Mouse (Mus musculus) adrenal gland, adult 8-10 months (tissue): ENCODE measurements around the gene Tbx5. TPM values are rescaled to one million over a fixed set of nuclear protein-coding genes. Genes with fewer than 3 reads are reported as not detected.

ENCODE experiments used
- total RNA-seq, 4 experiments: library from RNA; stranded (reverse); gene quantifications; 2 replicates each; pipeline ENCODE4 v1.2.4; 2022

Tbx5 gene
- total RNA-seq, 4 experiments from 2014 or later: 0.17 to 0.20 (median 0.19) TPM; not detected in 1

Other genes starting within 250 kb of the Tbx5 start
- gene Tbx3, start 162.0 kb upstream of the Tbx5 start, total RNA-seq: 100 to 1,000 TPM; 299 to 549 (median 400) TPM